Mouse (Mus musculus) thymus, postnatal 0 days (tissue): ENCODE data around the gene Rplp0. TPM values are rescaled to one million over a fixed set of nuclear protein-coding genes. Genes with fewer than 3 reads are reported as not detected.
"Not testable (repeated sequence)": the region's sequence is repeated elsewhere in the genome, so short reads cannot be mapped to it uniquely, and the experiment has no call there.

Source experiments
- DNase-seq: peaks from one replicate; pipeline ENCODE4 v3.0.0-alpha.2; 2015; ENCODE audit warnings: low spot score
- polyA plus RNA-seq: library from polyadenylated mRNA; unstranded; fragments of >200 nt; fragmentation: Nextera tagmentation; extraction: Ambion mirVana; gene quantifications from 2 replicates; pipeline ENCODE4 v1.2.1, GENCODE M21; 2015

Gene Rplp0
- polyA plus RNA-seq = 1,964 and 2,053 TPM in 2 replicates

- DNase-seq = peak; percentile 100
Measured at GRCm38 (mm10) chr5:115559237-115560101, at the start of gene Rplp0. Gene Rplp0 (plus strand): TSS chr5:115559467.

GRCm38 (mm10) chr5:115509790-115510689 lies 49.2 kb upstream of the Rplp0 start:
- DNase-seq = no peak

DNA sequence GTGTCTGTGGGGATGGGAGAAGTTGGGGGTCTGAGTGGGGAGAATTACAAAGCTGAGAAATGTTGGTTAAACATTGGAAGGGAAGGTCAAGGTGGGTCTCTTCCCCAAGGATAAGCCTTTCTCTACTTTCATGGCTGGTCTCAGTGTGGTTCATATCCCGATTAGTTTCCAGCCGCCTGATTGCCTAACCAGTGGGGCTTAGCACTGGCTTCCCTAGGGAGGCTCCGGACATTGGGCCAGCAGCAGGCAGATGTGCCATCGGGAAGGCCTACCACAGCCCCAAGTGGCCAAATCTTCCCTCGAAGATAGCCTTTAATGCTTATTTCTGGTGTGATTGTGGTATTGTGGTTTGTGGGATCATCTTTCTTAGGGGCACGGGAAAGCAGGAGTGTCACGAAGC lies 46.9 kb upstream of the Rplp0 start:
- DNase-seq = no peak

DNA sequence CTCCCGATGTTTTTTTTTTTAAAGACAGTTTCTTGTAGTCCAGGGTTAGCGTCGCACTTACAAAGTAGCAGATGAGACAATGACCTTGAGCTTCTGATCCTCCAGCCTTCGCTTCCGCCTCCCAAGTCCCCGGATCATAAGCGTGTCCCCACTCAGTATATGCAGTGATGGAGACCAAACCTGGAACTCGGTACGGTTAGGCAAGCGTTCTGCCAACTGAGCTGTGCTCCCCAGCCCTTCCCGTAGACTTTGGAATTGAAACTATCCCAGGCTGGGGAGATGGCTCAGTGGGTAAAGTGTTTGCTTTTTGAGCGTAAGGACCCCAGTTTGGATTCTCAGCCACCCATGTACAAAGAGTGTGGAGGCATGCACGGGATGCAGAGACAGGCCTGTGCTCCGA lies 46.0 kb upstream of the Rplp0 start:
- no peak for DNase-seq

GRCm38 (mm10) chr5:115513721-115514120 lies 45.5 kb upstream of the Rplp0 start:
- DNase-seq = no peak

GRCm38 (mm10) chr5:115514346-115514745 lies 44.9 kb upstream of the Rplp0 start:
- DNase-seq = no peak

DNA sequence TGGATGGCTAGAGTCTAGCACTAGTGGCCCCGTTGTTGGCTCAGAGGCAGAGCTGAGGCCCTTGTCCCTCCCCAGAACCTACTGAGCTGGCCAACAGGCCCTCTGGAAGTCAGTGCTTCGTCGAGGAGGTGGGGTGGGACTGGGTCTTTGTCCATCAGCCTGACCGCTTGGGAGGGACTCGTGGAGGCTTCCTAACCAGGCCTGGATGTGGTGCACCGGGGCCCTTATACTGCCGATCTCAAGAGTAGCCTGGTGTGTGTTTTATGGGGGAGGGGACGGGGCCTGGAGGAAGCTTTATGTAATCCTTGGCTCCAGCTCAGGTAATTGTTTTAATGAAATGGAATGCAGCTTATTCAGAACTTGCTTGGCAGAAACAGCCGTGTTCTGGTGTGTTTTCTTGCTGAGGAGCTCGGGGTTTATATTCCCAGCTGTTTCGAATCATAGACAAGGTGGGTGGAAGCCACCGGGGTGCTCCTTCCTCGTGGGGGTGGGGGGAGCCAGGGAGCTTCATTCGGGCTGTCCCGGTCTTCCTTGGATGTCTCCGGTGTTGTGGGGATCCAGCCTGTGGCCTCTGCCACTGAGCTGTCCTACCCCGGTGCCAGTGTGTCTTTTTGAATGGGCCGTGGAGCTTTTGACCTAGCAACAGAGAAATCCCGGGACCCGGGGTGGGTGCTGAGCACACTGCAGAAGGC lies 44.2 kb upstream of the Rplp0 start:
- DNase-seq = no peak

- peak; percentile 77 for DNase-seq
Measured at GRCm38 (mm10) chr5:115516081-115516907, 43.0 kb upstream of the Rplp0 start.

GRCm38 (mm10) chr5:115516908-115517307 lies 42.4 kb upstream of the Rplp0 start:
- DNase-seq = no peak

- DNase-seq = peak; percentile 60
Measured at GRCm38 (mm10) chr5:115517501-115517900, 41.8 kb upstream of the Rplp0 start.

DNA sequence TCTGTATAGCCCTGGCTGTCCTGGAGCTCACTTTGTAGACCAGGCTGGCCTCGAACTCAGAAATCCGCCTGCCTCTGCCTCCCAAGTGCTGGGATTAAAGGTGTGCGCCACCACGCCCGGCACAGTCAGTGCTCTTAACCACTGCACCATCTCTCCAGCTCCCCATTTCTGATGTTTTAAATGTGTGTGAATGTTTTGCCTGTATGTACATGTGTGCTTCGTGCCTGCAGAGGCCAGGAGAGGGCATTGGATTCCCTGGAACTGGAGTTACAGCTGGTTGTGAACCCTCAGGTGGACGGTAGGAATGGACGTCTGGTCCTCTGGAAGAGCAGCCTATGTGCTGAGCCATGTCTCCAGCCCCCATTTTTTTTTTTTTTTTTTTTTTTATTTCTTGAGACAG lies 41.1 kb upstream of the Rplp0 start:
- not testable (repeated sequence) for DNase-seq

DNA sequence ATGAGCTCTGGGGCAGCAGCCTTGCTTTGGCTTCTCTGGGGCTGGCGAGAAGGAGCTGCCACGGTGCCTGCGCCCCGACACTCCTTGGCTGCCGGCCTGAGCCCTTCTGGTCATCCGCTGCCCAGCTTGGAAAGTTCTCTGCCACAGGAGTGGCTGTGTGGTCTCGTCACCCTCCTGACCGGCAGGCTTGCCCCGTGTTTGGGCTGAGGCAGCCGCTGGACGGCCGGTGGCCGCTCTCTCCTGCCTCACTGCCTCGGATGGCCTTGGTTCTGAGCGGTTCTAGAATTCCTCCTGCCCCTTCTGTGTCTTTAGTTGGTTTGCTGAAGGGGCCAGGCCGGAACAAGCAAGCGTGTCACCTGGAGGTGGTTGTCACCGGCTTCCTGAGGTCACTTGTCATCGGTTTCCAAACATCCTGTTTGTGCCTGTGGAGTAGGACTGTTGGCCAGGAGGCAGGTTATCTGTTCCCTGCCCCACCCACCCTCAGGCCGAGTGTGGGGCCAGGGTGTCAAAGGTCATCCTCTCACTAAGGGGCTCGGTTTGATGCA lies 38.9 kb upstream of the Rplp0 start:
- DNase-seq = no peak

DNA sequence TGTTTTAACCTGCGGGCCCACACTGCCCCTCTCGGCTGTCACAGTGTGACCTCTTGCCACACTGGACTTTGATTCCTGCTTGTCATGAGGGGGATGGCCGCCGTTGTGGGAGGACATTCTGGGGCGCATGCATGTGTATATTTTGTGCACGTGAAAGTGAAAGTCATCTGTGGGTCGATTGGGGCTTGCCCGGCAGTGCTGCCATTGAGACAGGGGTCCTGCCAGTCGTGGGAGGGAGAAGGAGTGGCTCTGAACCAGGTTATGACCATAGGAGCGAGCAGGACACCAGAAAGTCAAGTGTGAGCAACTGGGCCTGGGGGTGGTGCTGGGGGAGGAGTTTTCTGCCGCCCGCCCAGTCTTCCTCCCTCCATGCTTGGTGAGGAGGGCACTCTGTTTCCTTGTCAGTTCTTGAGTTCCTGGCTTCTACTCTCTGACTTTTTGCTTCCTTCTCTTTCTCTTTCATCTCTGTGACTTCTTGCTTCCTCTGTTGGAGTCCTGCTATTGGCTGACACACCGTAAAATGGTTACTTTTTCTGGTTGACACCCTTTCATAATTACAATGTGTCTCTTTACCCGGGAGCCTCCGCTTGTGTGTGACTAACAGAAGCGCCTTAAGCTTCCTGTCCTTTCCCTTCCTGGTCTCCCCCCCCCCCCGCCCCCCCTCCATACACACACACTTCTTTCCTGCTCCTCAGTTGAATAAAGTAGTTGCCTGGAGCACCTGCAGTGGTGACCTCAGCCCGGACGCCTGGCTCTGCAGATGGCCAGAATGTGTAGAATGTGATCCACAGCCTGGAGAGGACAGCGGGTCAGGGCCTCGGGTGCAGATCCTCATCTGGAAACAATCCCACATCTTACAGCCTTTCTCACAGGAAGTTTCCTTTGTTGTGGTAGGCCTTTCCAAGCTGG lies 37.5 kb upstream of the Rplp0 start:
- DNase-seq = peak; percentile 75

DNA sequence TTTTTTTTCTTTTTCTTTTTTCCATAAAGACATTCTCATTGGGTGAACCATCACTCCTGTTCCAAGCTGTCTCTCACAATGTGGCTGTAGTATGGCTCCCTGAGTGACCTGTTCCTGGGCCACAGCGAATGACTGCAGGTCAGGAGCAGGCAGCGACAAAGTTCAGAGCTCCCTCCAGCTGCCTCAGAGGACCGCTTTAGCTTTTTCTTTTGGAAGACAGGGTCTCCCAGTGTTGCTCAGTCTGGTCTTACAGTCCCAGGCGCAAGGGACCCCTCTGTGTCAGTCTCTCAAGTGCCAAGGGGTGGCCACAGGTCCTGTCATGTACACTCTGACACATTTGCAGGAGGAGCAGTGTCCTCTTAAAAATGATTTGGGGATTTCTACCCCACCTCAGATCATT lies 36.7 kb upstream of the Rplp0 start:
- DNase-seq = no peak

DNA sequence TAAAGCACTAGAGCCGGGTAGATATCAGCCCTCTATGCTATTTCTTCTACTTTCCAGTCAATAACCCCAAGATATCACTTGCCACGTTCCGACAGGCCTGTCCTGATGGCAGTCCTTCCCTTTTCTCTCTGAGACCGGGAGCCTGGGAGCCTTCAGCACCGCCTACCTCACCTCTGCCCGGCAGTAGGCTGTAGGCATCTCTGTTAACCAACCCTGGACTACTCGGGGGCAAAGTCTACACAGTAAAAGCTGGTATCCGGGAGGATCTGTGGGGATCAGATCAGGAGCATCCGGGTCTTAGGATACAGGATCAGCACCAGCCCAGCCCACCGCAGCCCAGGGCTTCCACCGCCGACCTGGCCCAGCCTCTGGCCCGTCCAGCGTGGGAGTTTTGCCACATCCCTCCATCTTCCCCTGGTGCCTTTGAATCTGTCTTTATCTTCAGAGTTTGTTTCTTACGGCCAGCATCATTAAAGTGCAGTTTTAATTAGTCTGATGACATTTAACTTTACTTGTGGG lies 36.2 kb upstream of the Rplp0 start:
- no peak for DNase-seq

DNA sequence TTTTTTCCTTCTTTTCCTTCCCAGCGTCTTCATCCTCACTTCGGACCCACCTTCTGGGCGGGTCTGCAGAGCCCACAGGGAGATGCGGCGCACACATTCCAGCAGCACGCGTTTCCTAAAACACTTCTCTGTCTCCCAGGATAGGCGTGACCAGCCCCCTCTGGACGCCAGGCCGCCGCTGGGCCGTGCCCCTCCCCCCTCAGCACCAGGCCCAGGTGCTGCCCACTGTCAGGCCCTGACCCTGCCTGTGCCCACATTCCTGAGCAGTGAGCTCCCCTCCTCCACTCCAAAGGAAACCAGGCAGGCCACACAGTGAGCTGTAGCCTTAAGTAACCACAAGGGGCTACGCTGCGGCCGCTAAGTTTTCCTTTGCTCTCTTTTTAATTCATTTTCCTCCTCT lies 35.3 kb upstream of the Rplp0 start:
- no peak for DNase-seq

GRCm38 (mm10) chr5:115524471-115524870 lies 34.8 kb upstream of the Rplp0 start:
- DNase-seq = no peak

GRCm38 (mm10) chr5:115525416-115525815 lies 33.9 kb upstream of the Rplp0 start:
- DNase-seq = no peak

- no peak for DNase-seq
Measured at GRCm38 (mm10) chr5:115525943-115526342, 33.3 kb upstream of the Rplp0 start.
